Comparison of ENCODE assay signal across 10 mouse cellular contexts in the genomic region with DNA sequence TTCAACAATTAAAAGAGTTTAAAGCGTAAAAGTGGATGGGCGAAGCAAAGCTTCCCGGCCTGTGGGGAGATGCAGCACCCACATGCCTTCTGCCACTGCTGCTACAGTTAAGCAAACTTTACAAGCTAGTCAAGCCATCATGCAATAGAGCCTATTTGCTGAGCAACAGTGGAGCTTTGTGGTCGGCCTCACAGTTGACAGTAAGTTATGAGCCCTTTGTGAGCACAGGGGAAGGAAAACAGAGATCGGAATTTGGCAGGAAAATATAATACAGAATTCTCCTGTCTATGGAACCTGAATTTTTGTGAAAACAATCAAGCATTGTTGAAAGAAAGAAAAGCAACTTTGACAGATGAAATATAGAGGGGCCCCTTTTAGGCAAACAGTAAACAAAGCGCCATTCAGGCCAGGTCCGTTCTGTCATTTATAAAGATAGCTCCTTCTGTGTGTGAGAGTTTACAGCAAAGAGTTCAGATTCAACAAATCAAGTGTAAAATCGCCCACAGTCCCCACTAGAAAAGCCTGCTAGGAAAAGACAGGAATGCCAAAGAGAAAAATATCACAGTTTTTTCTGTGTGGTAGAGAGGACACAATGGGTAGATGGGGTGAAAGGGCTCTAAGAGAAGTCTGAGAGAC.
DNase-seq lines count a peak whose midpoint lies in the region; ATAC-seq and TF ChIP-seq lines count a peak whose summit lies in the region.
"Had no signal": no experiment of that assay in that cellular context is flagged by ENCODE, and none has a peak within 500 bp of the region (broad histone marks: within the 10 kb centered on the region; RNA-seq: fewer than 3 reads in every experiment).

No protein-coding gene starts in this region.

- H3K4me2 ChIP-seq in heart, embryonic 14.5 days (ENCODE audit: low read length), result no peak overlapping the region
- H3K4me2 ChIP-seq in forebrain, embryonic 16.5 days (ENCODE audit: low read length), result peak overlapping the region; percentile 34
- peak overlapping the region; percentile 25; the same call in 1 of the 2 replicates for H3K4me2 ChIP-seq in limb, embryonic 14.5 days (replicated peaks; ENCODE audit: low read depth, low read length, severe bottlenecking)
- H3K4me2 ChIP-seq: liver, embryonic 12.5 days had no signal

- no peak for TF ChIP-seq POLR2A in brain, embryonic 14.5 days (IDR thresholded peaks at IDR 0.05; ENCODE audit: borderline replicate concordance, extremely low read depth, insufficient read depth, insufficient read length, poor library complexity, severe bottlenecking)
- TF ChIP-seq POLR2A in limb, embryonic 14.5 days (IDR thresholded peaks at IDR 0.05; ENCODE audit: borderline replicate concordance, extremely low read depth, insufficient read depth, insufficient read length), result no peak

- H3K27ac ChIP-seq in heart, embryonic 14.5 days (replicated peaks in 1 of 2; ENCODE audit: control insufficient read depth in 1 of 2, insufficient read depth in 1 of 2, low read depth in 2 of 2, low read length in 2 of 2), result peak overlapping the region; percentile 53 to 56; a peak in 3 of 4 replicates
- H3K27ac ChIP-seq in forebrain, embryonic 16.5 days (ENCODE audit: low read length), result peak overlapping the region; percentile 5
- H3K27ac ChIP-seq in limb, embryonic 14.5 days (replicated peaks; ENCODE audit: low read depth, low read length), result peak overlapping the region; percentile 39
- H3K27ac ChIP-seq: liver, embryonic 12.5 days had no signal

- 65% methylated on average over 8 of the region's 8 CpGs for WGBS in heart, embryonic 14.5 days
- WGBS in forebrain, embryonic 16.5 days, result 12% methylated on average over 8 of the region's 8 CpGs
- 34% methylated on average over 8 of the region's 8 CpGs for WGBS in limb, embryonic 14.5 days

- ATAC-seq in heart, embryonic 14.5 days (ENCODE audit: insufficient number of reproducible peaks, insufficient read depth, low FRiP score, low read depth), result no peak
- ATAC-seq in forebrain, embryonic 16.5 days, result peak; percentile 64
- ATAC-seq in limb, embryonic 14.5 days (ENCODE audit: low FRiP score, low read depth), result peak; percentile 51; the same call in 1 of the 2 replicates
- ATAC-seq: liver, embryonic 12.5 days had no signal

- H3K9me3 ChIP-seq in heart, embryonic 14.5 days (ENCODE audit: control insufficient read depth, low read length), result no peaks in the 10 kb centered on the region
- H3K9me3 ChIP-seq in forebrain, embryonic 16.5 days (ENCODE audit: control insufficient read depth, low read length), result peaks cover 2% of the 10 kb centered on the region; the same call in 1 of the 2 replicates
- no peaks in the 10 kb centered on the region for H3K9me3 ChIP-seq in limb, embryonic 14.5 days (ENCODE audit: control insufficient read depth, low read length)
- H3K9me3 ChIP-seq: liver, embryonic 12.5 days had no signal

- no peak overlapping the region for H3K9ac ChIP-seq in heart, embryonic 14.5 days (ENCODE audit: low read length)
- no peak overlapping the region; the same call in 1 of the 2 replicates for H3K9ac ChIP-seq in forebrain, embryonic 16.5 days (replicated peaks; ENCODE audit: low read depth, low read length)
- no peak overlapping the region for H3K9ac ChIP-seq in limb, embryonic 14.5 days (ENCODE audit: low read depth, low read length, severe bottlenecking)
- H3K9ac ChIP-seq: liver, embryonic 12.5 days had no signal

- no peak overlapping the region for H3K4me3 ChIP-seq in heart, embryonic 14.5 days (ENCODE audit: control insufficient read depth in 1 of 2, insufficient read depth in 1 of 2, low read depth in 1 of 2, low read length in 2 of 2)
- H3K4me3 ChIP-seq in forebrain, embryonic 16.5 days (replicated peaks; ENCODE audit: low read length), result peak overlapping the region; percentile 11
- no peak overlapping the region for H3K4me3 ChIP-seq in limb, embryonic 14.5 days (replicated peaks; ENCODE audit: low read length)
- H3K4me3 ChIP-seq: liver, embryonic 12.5 days had no signal

- DNase-seq in heart, adult 11 months, result no peak
- DNase-seq in brain, embryonic 14.5 days (ENCODE audit: low read depth), result peak; percentile 79
- peak; percentile 59 for DNase-seq in limb, embryonic 14.5 days (ENCODE audit: low spot score)
- DNase-seq in spleen, postnatal 14 days (ENCODE audit: low spot score in 2 of 2), result no peak
- no peak for DNase-seq in spleen, postnatal 10 days (ENCODE audit: low spot score in 2 of 2)
- no peak for DNase-seq in adrenal gland, adult 18-20 months (ENCODE audit: low spot score in 2 of 2)

- H3K4me1 ChIP-seq in heart, embryonic 14.5 days (ENCODE audit: control insufficient read depth in 2 of 2, insufficient read depth in 2 of 2, low read length in 2 of 2), result peaks cover 15 to 40% of the 10 kb centered on the region in 2 experiments
- peaks cover 21% of the 10 kb centered on the region for H3K4me1 ChIP-seq in forebrain, embryonic 16.5 days (replicated peaks; ENCODE audit: control insufficient read depth, insufficient read depth, low read length)
- H3K4me1 ChIP-seq in limb, embryonic 14.5 days (ENCODE audit: control insufficient read depth, insufficient read depth, low read length), result peaks cover 16% of the 10 kb centered on the region

- no peak for TF ChIP-seq CTCF in brain, embryonic 14.5 days (IDR thresholded peaks at IDR 0.05; ENCODE audit: borderline replicate concordance, extremely low read depth, insufficient read depth, insufficient read length)

- no peaks in the 10 kb centered on the region for H3K27me3 ChIP-seq in heart, embryonic 14.5 days (ENCODE audit: control insufficient read depth, insufficient read depth, low read length)
- H3K27me3 ChIP-seq in forebrain, embryonic 16.5 days (replicated peaks; ENCODE audit: control insufficient read depth, insufficient read depth, low read length), result no peaks in the 10 kb centered on the region; the same call in 1 of the 2 replicates
- no peaks in the 10 kb centered on the region for H3K27me3 ChIP-seq in limb, embryonic 14.5 days (ENCODE audit: control insufficient read depth, insufficient read depth, low read length)
- H3K27me3 ChIP-seq: CH12.LX; liver, embryonic 12.5 days had no signal

- no peaks in the 10 kb centered on the region for H3K36me3 ChIP-seq in heart, embryonic 14.5 days (ENCODE audit: control insufficient read depth, insufficient read depth, low read length)
- no peaks in the 10 kb centered on the region for H3K36me3 ChIP-seq in forebrain, embryonic 16.5 days (ENCODE audit: control insufficient read depth, insufficient read depth)
- no peaks in the 10 kb centered on the region for H3K36me3 ChIP-seq in limb, embryonic 14.5 days (ENCODE audit: control insufficient read depth, insufficient read depth, low read length)

Comparison
In these comparisons a context has a peak if more than half of its experiments do, and no peak if none do; other contexts are left out.
1. DNase-seq: peak in brain, embryonic 14.5 days (single experiment) and limb, embryonic 14.5 days (single experiment); none in heart, adult 11 months (single experiment), spleen, postnatal 14 days (0 of 2), spleen, postnatal 10 days (0 of 2) and adrenal gland, adult 18-20 months (0 of 2).
2. Peak in every context shown above with its lines, with median percentiles within 50 percentile points of each other: H3K27ac ChIP-seq.